Mouse (Mus musculus) activated CD4-positive, CD25-positive, alpha-beta regulatory T cell, adult 4 months (primary cell): ENCODE results near the gene Map3k12. TPM values are rescaled to one million over a fixed set of nuclear protein-coding genes. Genes with fewer than 3 reads are reported as not detected.
A peak's percentile ranks its signal among the peaks of the same experiment; 100 is the strongest.

Source experiments
- ATAC-seq: one replicate; pipeline ENCODE4 v1.8.0; 2017
- polyA plus RNA-seq, 2 experiments: library from polyadenylated mRNA; unstranded; fragments of 100-300 nt; shearing (Covaris generic); gene quantifications; one replicate each; pipeline ENCODE4 v1.2.1; 2017

Gene Map3k12
- polyA plus RNA-seq = 1 to 10 TPM; 5.5 to 6.2 TPM

DNA sequence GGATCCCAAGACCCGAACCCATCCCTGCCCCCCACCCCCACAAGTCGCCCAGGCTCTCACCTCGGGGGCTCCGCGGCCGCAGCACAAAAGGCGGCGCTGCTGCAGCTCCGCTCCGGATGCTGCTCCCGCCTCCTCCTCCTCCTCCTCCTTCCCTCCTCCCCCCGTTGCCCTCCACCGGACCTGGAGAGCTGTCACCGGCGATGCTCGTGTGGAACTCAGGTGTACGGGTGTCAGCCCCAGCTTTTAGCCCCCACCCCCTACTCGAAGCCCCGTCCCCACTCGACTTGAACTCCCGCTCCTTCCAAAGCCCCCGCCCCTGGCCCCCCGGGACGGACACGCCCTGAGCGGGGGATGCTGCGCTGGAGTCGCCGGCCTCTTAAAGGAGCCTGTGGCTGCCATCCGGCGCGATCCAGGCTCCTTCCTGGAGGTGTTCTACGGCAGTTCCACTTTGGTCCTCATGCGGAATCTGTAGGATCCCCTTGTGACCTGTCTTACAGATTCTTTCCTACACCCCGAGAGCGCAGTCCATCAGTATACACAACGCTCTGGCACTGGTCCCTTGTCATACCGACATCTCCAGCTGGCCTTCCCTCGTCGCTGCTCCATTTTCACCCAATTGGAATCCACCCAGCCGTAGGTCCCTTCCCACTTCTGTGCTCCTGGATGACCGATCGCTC, at the start of gene Map3k12:
Gene Map3k12 (minus strand): TSS at position 337 of the 677 bp plus-strand sequence.
- ATAC-seq = peak; percentile 6

- ATAC-seq = no peak
These were observed 46.8 kb upstream of the Map3k12 start for GRCm38 (mm10) chr15:102563681-102564080.

- ATAC-seq = no peak
These were observed 46.2 kb upstream of the Map3k12 start for GRCm38 (mm10) chr15:102563061-102563460.

DNA sequence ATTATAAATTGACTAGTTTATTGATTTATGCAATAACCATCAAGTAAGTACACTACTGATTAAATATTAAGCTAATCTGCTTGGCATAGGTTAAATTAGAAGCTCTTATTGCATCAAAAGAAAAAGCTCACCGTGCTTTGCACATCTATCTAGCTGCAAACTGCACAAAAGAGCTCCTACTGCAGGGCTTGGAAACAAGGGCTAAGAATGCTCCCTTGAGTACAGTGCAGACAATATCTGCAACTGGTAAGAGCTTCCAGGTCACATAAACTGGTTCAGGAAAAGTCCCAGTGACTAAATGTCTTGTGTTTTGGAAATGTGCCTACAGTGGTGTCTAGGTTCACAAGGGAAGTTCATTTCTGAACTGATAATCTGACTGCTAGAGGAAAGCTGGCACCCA, 45.6 kb upstream of the Map3k12 start:
- ATAC-seq = no peak

- no peak for ATAC-seq
These were observed 40.7 kb upstream of the Map3k12 start for GRCm38 (mm10) chr15:102557580-102557979.

- ATAC-seq = no peak
These were observed 38.7 kb upstream of the Map3k12 start for GRCm38 (mm10) chr15:102555581-102555980.

DNA sequence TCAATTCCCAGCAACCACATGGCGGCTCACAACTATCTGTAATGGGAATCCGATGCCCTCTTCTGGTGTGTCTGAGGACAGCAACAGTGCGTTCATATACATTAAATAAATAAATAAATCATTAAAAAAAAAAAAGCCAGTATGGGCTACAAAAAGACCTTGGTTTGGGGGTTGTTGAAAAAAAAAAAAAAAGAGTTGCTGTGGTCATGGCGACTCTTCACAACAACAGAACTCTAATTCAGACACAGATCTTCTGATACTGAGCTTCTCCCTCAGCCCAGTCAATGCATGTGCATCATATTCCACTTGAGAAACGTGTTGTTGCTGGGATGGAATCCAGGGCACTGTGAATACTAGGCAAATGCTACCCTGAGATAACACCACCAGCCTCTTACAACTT, 35.7 kb upstream of the Map3k12 start:
- ATAC-seq = no peak

GRCm38 (mm10) chr15:102547478-102547877, 30.6 kb upstream of the Map3k12 start:
- no peak for ATAC-seq

DNA sequence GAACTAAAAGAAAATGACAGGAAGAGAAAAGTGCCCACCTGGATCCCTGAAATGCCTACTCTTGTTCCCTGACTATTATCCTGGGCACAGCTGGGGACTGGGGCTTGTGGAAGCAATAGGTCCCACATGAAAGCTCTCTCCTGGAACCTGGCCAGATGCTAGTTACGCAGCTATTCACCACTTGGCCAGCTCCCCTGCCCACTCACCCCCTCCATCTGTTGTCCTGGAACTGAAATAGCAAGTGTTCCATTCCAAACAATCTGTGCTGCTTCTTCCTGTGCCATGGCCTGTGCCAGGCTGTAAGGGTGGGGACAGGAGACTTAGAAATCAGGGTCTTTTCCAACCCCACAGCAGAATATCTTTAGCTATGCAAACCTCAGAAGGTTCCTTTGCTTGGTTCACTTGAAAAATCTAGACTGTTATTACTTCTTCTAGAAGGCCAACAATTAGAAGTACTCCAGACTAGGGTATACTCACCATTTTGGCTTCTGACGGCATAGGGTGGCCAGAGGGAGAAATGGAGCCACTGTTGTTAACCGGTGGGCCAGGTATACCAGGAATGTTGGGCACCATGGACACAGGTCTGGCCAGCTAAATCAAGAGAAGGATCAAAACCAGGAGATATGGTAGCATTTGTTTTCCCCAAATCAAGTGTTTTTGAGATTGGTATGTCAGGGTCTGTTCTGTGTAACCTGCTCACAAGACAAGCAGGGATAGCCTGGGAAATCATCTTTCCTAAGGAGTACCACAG, 30.0 kb upstream of the Map3k12 start:
- no peak for ATAC-seq

- ATAC-seq = no peak
These were observed 29.4 kb upstream of the Map3k12 start for GRCm38 (mm10) chr15:102546246-102546645.

DNA sequence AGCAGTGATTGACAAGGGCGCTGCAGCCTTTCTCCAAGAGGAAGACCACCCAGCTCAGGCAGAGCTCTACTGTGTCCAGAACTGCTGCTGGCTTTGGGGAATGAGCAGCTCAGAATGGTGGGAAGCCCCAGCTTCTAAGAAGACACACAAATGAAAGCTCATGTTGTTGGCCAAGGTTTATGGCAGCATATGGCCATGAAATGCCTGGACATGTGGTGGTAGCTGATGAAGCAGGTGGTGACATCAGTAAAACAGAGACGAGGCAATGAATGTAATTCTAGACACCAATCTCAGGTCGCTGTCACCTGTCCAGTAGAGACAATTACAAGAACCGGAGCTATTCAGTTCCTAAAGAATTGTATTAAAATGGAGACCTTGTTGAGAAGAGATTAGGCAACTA, 27.9 kb upstream of the Map3k12 start:
- no peak for ATAC-seq

- ATAC-seq = no peak
These were observed 17.1 kb upstream of the Map3k12 start for GRCm38 (mm10) chr15:102533926-102534325.

GRCm38 (mm10) chr15:102532106-102532900, 15.4 kb upstream of the Map3k12 start:
- ATAC-seq = no peak

DNA sequence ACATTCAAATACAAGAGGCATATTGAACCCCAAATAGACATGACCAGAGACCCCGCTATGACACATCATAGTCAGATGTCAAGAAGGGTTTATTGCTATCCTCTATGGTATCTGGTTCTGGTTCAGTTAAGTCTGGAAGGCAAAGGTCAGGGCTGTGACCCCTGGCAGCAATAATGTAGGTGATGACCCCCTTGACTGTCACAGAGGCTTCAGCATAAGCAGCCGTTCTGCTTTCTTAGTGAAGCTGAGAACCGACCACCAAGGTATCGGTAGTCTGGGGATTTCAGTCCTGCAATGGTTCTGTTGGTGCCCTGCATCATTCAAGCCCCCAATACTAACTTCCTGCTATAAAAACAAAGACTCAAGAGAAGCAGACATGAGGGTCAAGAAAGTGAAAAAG, 14.7 kb upstream of the Map3k12 start:
- no peak for ATAC-seq

- ATAC-seq = no peak
These were observed 13.7 kb upstream of the Map3k12 start for GRCm38 (mm10) chr15:102530566-102530965.

DNA sequence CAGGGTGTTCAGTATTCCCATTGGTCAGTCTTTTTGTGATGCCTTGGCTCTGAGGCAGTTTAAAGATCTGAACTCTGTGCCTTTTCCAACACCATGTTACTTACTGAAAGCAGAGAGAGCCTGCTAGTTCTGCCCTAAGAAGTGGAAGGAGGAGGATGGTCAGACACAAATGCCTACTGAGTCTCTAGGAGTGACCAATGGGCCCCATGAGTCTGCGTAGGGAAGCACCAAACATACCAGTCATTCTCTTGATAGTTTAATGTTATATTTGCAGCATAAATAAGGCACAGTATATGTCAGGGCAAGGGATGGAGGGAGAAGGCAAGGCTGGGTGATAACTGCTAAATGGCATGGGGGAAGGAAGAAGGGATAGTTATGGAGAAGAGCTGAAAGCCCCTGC, 11.5 kb upstream of the Map3k12 start:
- no peak for ATAC-seq

DNA sequence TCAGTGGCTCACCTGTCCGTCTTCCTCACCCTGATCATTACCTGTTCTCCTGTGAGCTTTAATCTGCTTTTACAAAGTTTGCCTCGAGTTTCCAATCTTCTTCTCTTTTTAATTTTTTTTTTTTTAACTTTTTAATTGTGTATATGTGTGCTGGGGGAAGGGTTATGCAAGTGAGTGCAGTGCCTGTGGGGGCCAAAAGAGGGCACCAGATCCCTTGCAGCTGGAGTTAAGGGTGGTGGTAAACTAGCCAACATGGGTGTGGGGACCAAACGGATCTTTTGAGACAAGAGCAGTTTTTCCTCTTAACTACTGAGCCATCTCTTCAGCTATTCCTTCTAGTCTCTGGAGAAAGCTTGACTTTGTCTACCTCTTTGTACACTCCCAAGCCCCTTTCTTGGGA, 11.1 kb upstream of the Map3k12 start:
- ATAC-seq = no peak

DNA sequence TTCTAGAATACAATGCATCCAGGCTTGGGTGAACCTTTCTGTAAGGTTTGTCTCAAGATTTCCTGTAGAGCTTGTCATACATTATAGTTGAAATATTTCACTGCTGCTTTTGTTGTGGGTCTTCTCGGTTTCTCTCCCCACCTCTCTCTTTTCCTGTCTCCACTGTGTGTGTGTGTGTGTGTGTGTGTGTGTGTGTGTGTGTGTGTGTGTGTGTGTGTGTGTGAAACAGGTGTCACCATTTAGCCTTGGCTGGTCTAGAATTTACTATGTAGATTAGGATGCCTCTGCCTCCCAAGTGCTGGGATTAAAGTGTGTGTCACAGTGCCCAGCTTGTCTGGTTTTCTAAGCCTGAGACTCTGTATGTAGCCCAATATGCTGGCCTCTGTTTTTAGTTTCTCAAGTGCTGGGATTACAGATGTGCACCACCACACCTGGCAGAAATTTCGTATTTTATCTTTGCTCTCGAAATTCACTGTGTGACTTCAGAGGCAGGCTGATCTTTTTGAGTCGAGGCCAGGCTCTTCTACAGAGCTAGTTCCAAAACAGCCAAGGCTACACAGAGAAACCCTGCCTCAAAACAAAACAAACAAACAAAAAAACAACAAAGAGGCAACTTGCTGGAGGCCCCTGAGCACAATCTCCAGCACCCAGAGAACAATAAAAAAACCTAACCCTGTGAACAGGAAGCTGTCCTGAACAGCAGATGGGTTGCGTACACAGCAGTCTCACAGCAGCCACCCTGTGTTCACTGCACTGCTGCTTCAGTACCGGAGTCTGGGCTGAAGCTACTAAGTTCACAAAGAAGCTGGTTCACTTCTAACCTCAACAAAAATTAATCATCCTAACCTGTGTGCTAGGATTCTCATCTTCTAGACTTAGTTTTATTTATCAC, 9.5 kb upstream of the Map3k12 start:
- ATAC-seq = no peak

DNA sequence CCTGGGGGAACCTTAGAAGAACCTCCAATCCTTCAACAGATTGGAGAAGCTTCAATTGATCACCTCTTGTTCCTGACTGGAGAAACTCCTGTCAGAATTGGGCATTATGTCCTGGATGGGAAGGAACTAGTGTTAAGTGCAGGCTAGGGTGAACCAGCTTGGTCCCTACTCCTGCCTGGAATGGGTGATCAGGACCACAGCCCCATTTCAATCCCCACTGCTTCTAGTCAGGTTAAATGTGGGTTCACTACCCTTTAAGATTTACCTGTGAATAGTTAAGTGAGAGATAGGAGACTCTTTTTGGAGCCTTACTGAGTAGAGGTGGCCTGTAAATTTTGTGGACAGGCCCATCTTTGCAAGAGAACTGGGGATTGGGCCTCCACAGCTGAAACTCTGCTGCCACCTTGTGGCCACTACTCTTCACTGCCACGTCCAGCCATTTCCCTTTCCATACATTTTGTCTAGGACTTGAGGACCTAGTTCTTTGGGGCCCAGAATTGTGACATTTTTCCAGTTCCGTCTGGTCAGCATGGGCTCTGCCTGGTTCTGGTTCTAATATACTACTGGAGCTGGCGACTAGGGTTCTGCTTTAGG, 8.1 kb upstream of the Map3k12 start, which contains the start of gene Npff:
Gene Npff (minus strand): TSS at position 51 of the 594 bp plus-strand sequence.
- peak; percentile 80 for ATAC-seq

DNA sequence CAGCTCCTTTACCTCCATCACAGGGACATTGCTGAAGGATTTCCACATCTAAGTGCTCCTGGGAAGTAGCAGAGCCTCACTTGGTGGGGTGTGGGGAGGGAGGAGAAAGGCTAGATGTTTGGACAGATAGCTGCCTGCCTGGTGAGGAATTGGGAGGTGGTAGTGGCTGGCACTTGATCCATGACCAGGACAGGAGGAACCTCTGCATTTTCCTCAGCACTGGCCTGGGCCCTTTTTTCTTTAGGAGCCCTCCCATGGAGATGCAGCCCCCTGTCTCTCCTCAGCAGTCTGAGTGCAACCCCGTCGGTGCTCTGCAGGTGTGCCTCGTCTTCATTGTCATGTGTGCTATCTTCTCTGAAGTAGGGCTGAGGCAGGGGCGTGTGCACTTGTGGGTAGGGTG, 4.6 kb upstream of the Map3k12 start:
- no peak for ATAC-seq

DNA sequence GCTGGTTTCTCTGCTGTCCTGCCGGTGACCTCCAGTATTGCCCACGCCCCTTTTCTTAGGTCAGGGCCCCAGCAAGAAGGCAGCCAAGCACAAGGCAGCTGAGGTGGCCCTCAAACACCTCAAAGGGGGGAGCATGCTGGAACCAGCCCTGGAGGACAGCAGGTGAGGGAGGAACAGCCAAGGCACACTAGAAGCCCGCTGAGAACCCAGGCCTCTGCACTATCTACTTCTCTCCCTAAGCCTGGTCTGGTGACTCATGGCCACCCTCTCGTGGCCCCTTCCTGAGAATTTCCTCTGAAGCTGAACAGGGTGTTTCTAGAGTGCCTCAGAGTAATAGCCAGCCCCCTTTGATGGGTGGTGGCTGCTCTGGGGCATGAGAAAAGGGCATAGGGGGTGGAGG, 3.6 kb upstream of the Map3k12 start:
- no peak for ATAC-seq
